Mouse (Mus musculus) myocyte (in vitro differentiated cells): ENCODE results near the gene Cfap70. TPM values are rescaled to one million over a fixed set of nuclear protein-coding genes. Genes with fewer than 3 reads are reported as not detected.

Experiments
- H3K27me3 ChIP-seq: one replicate; pipeline ENCODE4 v1.6.1; 2011; ENCODE audit not compliant: control insufficient read depth, insufficient read depth, insufficient read length
- H3K36me3 ChIP-seq: one replicate; pipeline ENCODE4 v1.6.1; 2011; ENCODE audit not compliant: control insufficient read depth, insufficient read depth
- H3K4me2 ChIP-seq: one replicate; pipeline ENCODE4 v1.6.1; 2011; ENCODE audit warnings: low read depth, control low read depth
- H3K4me3 ChIP-seq: one replicate; pipeline ENCODE4 v1.5.1; 2011; ENCODE audit warnings: mild to moderate bottlenecking, control low read depth, moderate library complexity
- H3K79me2 ChIP-seq: one replicate; pipeline ENCODE4 v1.6.1; 2011; ENCODE audit not compliant: control insufficient read depth, insufficient read depth
- H3ac ChIP-seq: one replicate; pipeline ENCODE4 v1.6.1; 2011; ENCODE audit not compliant: control insufficient read depth, insufficient read length
- CEBPB ChIP-seq: IDR thresholded peaks from 2 replicates; pipeline ENCODE4 v1.6.1; 2011; ENCODE audit warnings: mild to moderate bottlenecking, moderate library complexity; ENCODE audit not compliant: poor library complexity, insufficient read depth, severe bottlenecking
- E2F4 ChIP-seq: IDR thresholded peaks from one replicate; pipeline ENCODE4 v1.6.1; 2011; ENCODE audit warnings: mild to moderate bottlenecking, control low read depth, moderate library complexity; ENCODE audit not compliant: insufficient read depth
- MAX ChIP-seq: IDR thresholded peaks from one replicate; pipeline ENCODE4 v1.6.1; 2011; ENCODE audit warnings: low read depth, mild to moderate bottlenecking, control low read depth
- MYOD1 ChIP-seq, 3 experiments: IDR thresholded peaks; one replicate each; pipeline ENCODE4 v1.6.1; 2011; ENCODE audit warnings: control low read depth in 2 of 3, low read depth in 2 of 3, mild to moderate bottlenecking in 2 of 3, moderate library complexity in 1 of 3; ENCODE audit not compliant: insufficient read length in 2 of 3, control insufficient read depth in 1 of 3
- MYOG ChIP-seq, 3 experiments: IDR thresholded peaks; one replicate each; pipeline ENCODE4 v1.6.1; 2011; ENCODE audit warnings: control low read depth in 2 of 3, low read depth in 2 of 3, mild to moderate bottlenecking in 2 of 3; ENCODE audit not compliant: insufficient read length in 2 of 3, control insufficient read depth in 1 of 3, insufficient read depth in 1 of 3
- POLR2A ChIP-seq: IDR thresholded peaks from one replicate; pipeline ENCODE4 v1.6.1; 2011; ENCODE audit warnings: low read depth, mild to moderate bottlenecking, control low read depth, moderate library complexity; ENCODE audit not compliant: insufficient read length
- POLR2AphosphoS2 ChIP-seq: IDR thresholded peaks from one replicate; pipeline ENCODE4 v1.6.1; 2011; ENCODE audit warnings: low read depth, control low read depth; ENCODE audit not compliant: insufficient read length
- REST ChIP-seq: IDR thresholded peaks from one replicate; pipeline ENCODE4 v1.6.1; 2011; ENCODE audit warnings: mild to moderate bottlenecking, control low read depth, moderate library complexity; ENCODE audit not compliant: insufficient read depth, insufficient read length
- SRF ChIP-seq: IDR thresholded peaks from one replicate; pipeline ENCODE4 v1.6.1; 2011; ENCODE audit warnings: low read depth; ENCODE audit not compliant: control insufficient read depth, insufficient read length
- TCF12 ChIP-seq: IDR thresholded peaks from one replicate; pipeline ENCODE4 v1.6.1; 2011; ENCODE audit warnings: mild to moderate bottlenecking, control low read depth; ENCODE audit not compliant: poor library complexity, insufficient read depth, severe bottlenecking
- TCF3 ChIP-seq: IDR thresholded peaks from one replicate; pipeline ENCODE4 v1.6.1; 2011; ENCODE audit warnings: low read depth, control low read depth; ENCODE audit not compliant: insufficient read length
- USF1 ChIP-seq: IDR thresholded peaks from one replicate; pipeline ENCODE4 v1.6.1; 2011; ENCODE audit warnings: low read depth, mild to moderate bottlenecking, control low read depth, moderate library complexity
- polyA plus RNA-seq: library from polyadenylated mRNA; unstranded; fragments of >200 nt; fragmentation: generic; extraction: Trizol; gene quantifications from one replicate; pipeline ENCODE4 v1.2.1, GENCODE M21; 2012; ENCODE audit warnings: missing spikeins

The Cfap70 gene
- polyA plus RNA-seq, 1 experiment: not detected

GRCm38 (mm10) chr14:20389446-20390079 lies 62.5 kb downstream of the Cfap70 start:
- Histone ChIP-seq H3K4me3 (peak overlapping the region; percentile 65), H3K27me3 (no peaks in the 10 kb centered on the region), H3K4me2 (peak overlapping the region; percentile 75), H3ac (no peak overlapping the region), H3K79me2 (peaks cover 37% of the 10 kb centered on the region), H3K36me3 (peaks cover 14% of the 10 kb centered on the region)
- TF ChIP-seq POLR2AphosphoS2: peak; percentile 21
- TF ChIP-seq SRF: no peak

GRCm38 (mm10) chr14:20388441-20389129 lies 63.4 kb downstream of the Cfap70 start, which contains the start of gene Dnajc9:
Gene Dnajc9, minus strand, starts transcription at chr14:20388910.
- Histone ChIP-seq H3K4me2 (peak within 1 kb of the TSS; percentile 83), H3K36me3 (peaks cover 17% of the 10 kb centered on the region), H3K27me3 (no peaks in the 10 kb centered on the region), H3ac (peak within 1 kb of the TSS; percentile 60), H3K4me3 (peak within 1 kb of the TSS; percentile 65), H3K79me2 (peaks cover 37% of the 10 kb centered on the region)
- TF ChIP-seq E2F4 (peak; percentile 78), CEBPB (no peak), MYOG (IDR thresholded peaks at IDR 0.05; ENCODE audit: control insufficient read depth in 1 of 3, insufficient read depth in 1 of 3, insufficient read length in 2 of 3, low read depth in 2 of 3) (no peak), MAX (no peak), POLR2AphosphoS2 (peak; percentile 93), MYOD1 (IDR thresholded peaks at IDR 0.05; ENCODE audit: control insufficient read depth in 1 of 3, insufficient read length in 2 of 3, low read depth in 2 of 3) (peak in 1 of 3 experiments; percentile 35), REST (peak; percentile 62), POLR2A (peak; percentile 81)

GRCm38 (mm10) chr14:20379753-20380430 lies 72.1 kb downstream of the Cfap70 start:
- no peak for TF ChIP-seq USF1

GRCm38 (mm10) chr14:20379087-20379640 lies 72.9 kb downstream of the Cfap70 start:
- TF ChIP-seq MYOG (IDR thresholded peaks at IDR 0.05; ENCODE audit: control insufficient read depth in 1 of 3, insufficient read depth in 1 of 3, insufficient read length in 2 of 3, low read depth in 2 of 3) (no peak), CEBPB (no peak), TCF12 (no peak), POLR2AphosphoS2 (no peak), SRF (no peak), MYOD1 (IDR thresholded peaks at IDR 0.05; ENCODE audit: control insufficient read depth in 1 of 3, insufficient read length in 2 of 3, low read depth in 2 of 3) (no peak), MAX (no peak), USF1 (no peak), POLR2A (no peak), TCF3 (no peak), REST (no peak)
- Histone ChIP-seq H3K27me3 (no peaks in the 10 kb centered on the region), H3K79me2 (peaks cover 5% of the 10 kb centered on the region), H3K4me3 (no peak overlapping the region), H3K36me3 (peaks cover 18% of the 10 kb centered on the region), H3K4me2 (no peak overlapping the region), H3ac (no peak overlapping the region)

More at GRCm38 (mm10) chr14:20379753-20380430, 72.1 kb downstream of the Cfap70 start:
- H3K4me2 ChIP-seq: no peak overlapping the region
- no peak overlapping the region for H3K4me3 ChIP-seq
- H3K27me3 ChIP-seq: no peaks in the 10 kb centered on the region
- H3K36me3 ChIP-seq: peaks cover 18% of the 10 kb centered on the region
- peaks cover 5% of the 10 kb centered on the region for H3K79me2 ChIP-seq
- no peak overlapping the region for H3ac ChIP-seq

DNA sequence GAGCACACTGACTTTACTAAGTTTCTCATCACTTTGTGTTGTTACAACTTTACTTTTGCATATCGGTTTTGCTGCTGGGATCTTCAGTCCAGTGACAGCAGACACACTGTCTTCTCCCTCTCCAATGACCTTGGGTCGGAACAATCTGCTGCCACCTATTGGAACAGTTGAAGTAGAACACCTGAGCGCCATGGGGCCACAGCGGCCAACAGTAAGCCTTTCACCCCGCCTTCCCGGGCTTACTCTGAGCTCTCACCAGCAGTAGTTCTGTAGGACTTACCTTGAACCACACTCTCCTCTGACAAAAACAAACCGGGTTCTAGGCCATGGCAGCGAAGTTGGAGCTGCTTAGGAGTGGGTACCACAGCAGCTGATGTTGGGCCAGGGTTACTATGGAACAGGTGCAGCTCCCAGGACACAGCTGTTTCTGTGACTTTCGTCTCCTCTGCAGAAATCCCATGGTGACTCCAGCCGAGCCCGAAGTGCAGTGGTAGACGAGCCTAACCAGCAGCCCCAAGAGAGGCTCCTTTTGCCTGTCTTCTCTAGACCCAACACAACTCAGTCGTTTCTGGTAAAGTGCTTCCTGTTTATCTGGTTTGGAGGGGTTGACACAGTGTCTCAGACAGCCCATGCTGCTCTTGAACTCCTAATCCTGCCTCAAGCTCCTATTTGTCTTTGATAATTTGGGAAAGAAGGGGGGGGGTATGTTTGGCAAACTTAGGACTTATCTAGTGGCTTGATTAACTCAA lies 73.5 kb downstream of the Cfap70 start:
- Histone ChIP-seq H3K36me3 (peaks cover 14% of the 10 kb centered on the region), H3K4me3 (no peak overlapping the region), H3K4me2 (no peak overlapping the region), H3K79me2 (peaks cover 5% of the 10 kb centered on the region), H3K27me3 (no peaks in the 10 kb centered on the region), H3ac (no peak overlapping the region)
- TF ChIP-seq USF1: no peak
- TF ChIP-seq MYOD1 (IDR thresholded peaks at IDR 0.05; ENCODE audit: control insufficient read depth in 1 of 3, insufficient read length in 2 of 3, low read depth in 2 of 3): peak in 1 of 3 experiments; percentile 13
- TF ChIP-seq REST: no peak
- TF ChIP-seq MYOG (IDR thresholded peaks at IDR 0.05; ENCODE audit: control insufficient read depth in 1 of 3, insufficient read depth in 1 of 3, insufficient read length in 2 of 3, low read depth in 2 of 3): peak in 1 of 3 experiments; percentile 13
- no peak for TF ChIP-seq E2F4
- no peak for TF ChIP-seq TCF3
- no peak for TF ChIP-seq MAX
